Mouse (Mus musculus): Measurements from ENCODE around the gene Krt34.

Krt34 gene

GRCm38 (mm10) chr11:100041454-100041853 is at the start of gene Krt34:
Gene Krt34, minus strand, starts transcription at chr11:100041554.
- DNase-seq (ENCODE audit: low spot score in 2 of 2), result no peak

GRCm38 (mm10) chr11:100088378-100089025 is 47.1 kb upstream of the Krt34 start:
- DNase-seq (ENCODE audit: low spot score in 2 of 2), result no peak

GRCm38 (mm10) chr11:100087861-100088260 is 46.5 kb upstream of the Krt34 start, which contains the start of gene Krt32:
Gene Krt32, minus strand, starts transcription at chr11:100088226.
- DNase-seq (ENCODE audit: low spot score in 2 of 2), result no peak

GRCm38 (mm10) chr11:100073873-100074272 is 32.5 kb upstream of the Krt34 start:
- peak in 1 of 2 experiments; percentile 19 for DNase-seq (ENCODE audit: low spot score in 2 of 2)

GRCm38 (mm10) chr11:100067293-100068036 is 26.1 kb upstream of the Krt34 start:
- no peak for DNase-seq (ENCODE audit: low spot score in 2 of 2)

GRCm38 (mm10) chr11:100066236-100067010 is 25.1 kb upstream of the Krt34 start:
- DNase-seq (ENCODE audit: low spot score in 2 of 2), result no peak

- no peak for DNase-seq (ENCODE audit: low spot score in 2 of 2)
Measured at GRCm38 (mm10) chr11:100058875-100059274, 17.5 kb upstream of the Krt34 start.

GRCm38 (mm10) chr11:100055686-100056655 is 14.6 kb upstream of the Krt34 start:
- no peak for DNase-seq (ENCODE audit: low spot score in 2 of 2)

- no peak for DNase-seq (ENCODE audit: low spot score in 2 of 2)
Measured at GRCm38 (mm10) chr11:100050451-100050850, 9.1 kb upstream of the Krt34 start, which contains the start of gene Krt31. Gene Krt31, minus strand, starts transcription at chr11:100050551.

GRCm38 (mm10) chr11:100047193-100047592 is 5.8 kb upstream of the Krt34 start:
- no peak for DNase-seq (ENCODE audit: low spot score in 2 of 2)

- peak in 1 of 2 experiments; percentile 10 for DNase-seq (ENCODE audit: low spot score in 2 of 2)
Measured at GRCm38 (mm10) chr11:100046303-100046866, 5.0 kb upstream of the Krt34 start.

- no peak for DNase-seq (ENCODE audit: low spot score in 2 of 2)
Measured at GRCm38 (mm10) chr11:100029768-100030167, 11.6 kb downstream of the Krt34 start, which contains the start of gene Krt33b. Gene Krt33b, minus strand, starts transcription at chr11:100029868.

GRCm38 (mm10) chr11:100021438-100021837 is 19.9 kb downstream of the Krt34 start:
- peak in 1 of 2 experiments; percentile 26 for DNase-seq (ENCODE audit: low spot score in 2 of 2)

- no peak for DNase-seq (ENCODE audit: low spot score in 2 of 2)
Measured at GRCm38 (mm10) chr11:100019466-100019865, 21.9 kb downstream of the Krt34 start.

GRCm38 (mm10) chr11:100016112-100016511 is 25.2 kb downstream of the Krt34 start, which contains the start of gene Krt33a:
Gene Krt33a, minus strand, starts transcription at chr11:100016212.
- DNase-seq (ENCODE audit: low spot score in 2 of 2), result no peak

- DNase-seq (ENCODE audit: low spot score in 2 of 2), result no peak
Measured at GRCm38 (mm10) chr11:100013691-100014171, 27.6 kb downstream of the Krt34 start.

GRCm38 (mm10) chr11:100010682-100011081 is 30.7 kb downstream of the Krt34 start:
- DNase-seq (ENCODE audit: low spot score in 2 of 2), result no peak

- peak; percentile 32 to 34 for DNase-seq (ENCODE audit: low spot score in 2 of 2)
Measured at GRCm38 (mm10) chr11:100008336-100008735, 33.0 kb downstream of the Krt34 start.

- DNase-seq (ENCODE audit: low spot score in 2 of 2), result no peak
Measured at GRCm38 (mm10) chr11:100006624-100007023, 34.7 kb downstream of the Krt34 start.

- DNase-seq (ENCODE audit: low spot score in 2 of 2), result no peak
Measured at GRCm38 (mm10) chr11:100005905-100006304, 35.4 kb downstream of the Krt34 start.

Data from right cerebral cortex, adult 2 months (tissue).